Mouse (Mus musculus): ENCODE results near the gene Cntn4. TPM values are rescaled to one million over a fixed set of nuclear protein-coding genes. Genes with fewer than 3 reads are reported as not detected.

Cntn4 gene
- polyA plus RNA-seq, 2 experiments: 0.02 TPM; not detected in 1

- no peaks in the 10 kb centered on the region for H3K4me1 ChIP-seq (replicated peaks; ENCODE audit: control insufficient read depth in 2 of 2, insufficient read depth in 2 of 2, low read length in 1 of 2)
- TF ChIP-seq EP300 (IDR thresholded peaks at IDR 0.05; ENCODE audit: low read depth) (no peak), CTCF (IDR thresholded peaks at IDR 0.05; ENCODE audit: low read depth) (no peak)
- WGBS (ENCODE audit: insufficient replicate concordance): 62% methylated on average over 2 of the region's 2 CpGs
- H3K36me3 ChIP-seq (replicated peaks; ENCODE audit: control insufficient read depth, insufficient read depth, low read depth): no peaks in the 10 kb centered on the region
- no peaks in the 10 kb centered on the region for H3K9me3 ChIP-seq (ENCODE audit: control insufficient read depth, low read length)
- no peak overlapping the region for H3K4me2 ChIP-seq (ENCODE audit: low read depth)
- no peak for ATAC-seq (ENCODE audit: insufficient read depth)
- H3K4me3 ChIP-seq (ENCODE audit: insufficient read depth in 1 of 2, low read depth in 2 of 2, low read length in 2 of 2): no peak overlapping the region
- H3K27me3 ChIP-seq (ENCODE audit: control insufficient read depth, insufficient read depth, low read length): no peaks in the 10 kb centered on the region
- no peak for DNase-seq (ENCODE audit: low read depth in 3 of 3, low spot score in 3 of 3)
- no peak overlapping the region for H3K27ac ChIP-seq
- no peak overlapping the region for H3K9ac ChIP-seq (replicated peaks)
Measured at GRCm38 (mm10) chr6:106277139-106277538, 599.7 kb downstream of the Cntn4 start.

- ATAC-seq (ENCODE audit: insufficient read depth) (no peak), DNase-seq (ENCODE audit: low read depth in 3 of 3, low spot score in 3 of 3) (no peak)
- Histone ChIP-seq H3K4me1 (replicated peaks; ENCODE audit: control insufficient read depth in 2 of 2, insufficient read depth in 2 of 2, low read length in 1 of 2) (no peaks in the 10 kb centered on the region), H3K36me3 (replicated peaks; ENCODE audit: control insufficient read depth, insufficient read depth, low read depth) (no peaks in the 10 kb centered on the region), H3K9ac (replicated peaks) (no peak overlapping the region), H3K4me3 (ENCODE audit: insufficient read depth in 1 of 2, low read depth in 2 of 2, low read length in 2 of 2) (no peak overlapping the region), H3K9me3 (ENCODE audit: control insufficient read depth, low read length) (no peaks in the 10 kb centered on the region), H3K27me3 (ENCODE audit: control insufficient read depth, insufficient read depth, low read length) (no peaks in the 10 kb centered on the region), H3K4me2 (ENCODE audit: low read depth) (no peak overlapping the region), H3K27ac (no peak overlapping the region)
- TF ChIP-seq EP300 (IDR thresholded peaks at IDR 0.05; ENCODE audit: low read depth) (no peak), CTCF (IDR thresholded peaks at IDR 0.05; ENCODE audit: low read depth) (no peak)
- WGBS (ENCODE audit: insufficient replicate concordance): 78% methylated on average over 6 of the region's 6 CpGs
Measured at GRCm38 (mm10) chr6:106281621-106282020, 604.2 kb downstream of the Cntn4 start.

- H3K4me1 ChIP-seq (replicated peaks; ENCODE audit: control insufficient read depth in 2 of 2, insufficient read depth in 2 of 2, low read length in 1 of 2): no peaks in the 10 kb centered on the region
- no peaks in the 10 kb centered on the region for H3K27me3 ChIP-seq (ENCODE audit: control insufficient read depth, insufficient read depth, low read length)
- H3K36me3 ChIP-seq (replicated peaks; ENCODE audit: control insufficient read depth, insufficient read depth, low read depth): no peaks in the 10 kb centered on the region
- no peak overlapping the region for H3K4me2 ChIP-seq (ENCODE audit: low read depth)
- no peak for ATAC-seq (ENCODE audit: insufficient read depth)
- H3K9ac ChIP-seq (replicated peaks): no peak overlapping the region
- no peaks in the 10 kb centered on the region for H3K9me3 ChIP-seq (ENCODE audit: control insufficient read depth, low read length)
- DNase-seq (ENCODE audit: low read depth in 3 of 3, low spot score in 3 of 3): no peak
- TF ChIP-seq CTCF (IDR thresholded peaks at IDR 0.05; ENCODE audit: low read depth) (no peak), EP300 (IDR thresholded peaks at IDR 0.05; ENCODE audit: low read depth) (no peak)
- 14% methylated on average over 1 of the region's 1 CpGs for WGBS (ENCODE audit: insufficient replicate concordance)
- H3K27ac ChIP-seq: no peak overlapping the region
- no peak overlapping the region for H3K4me3 ChIP-seq (ENCODE audit: insufficient read depth in 1 of 2, low read depth in 2 of 2, low read length in 2 of 2)
Measured at GRCm38 (mm10) chr6:106283815-106284214, 606.4 kb downstream of the Cntn4 start.

GRCm38 (mm10) chr6:106299451-106299850, 622.0 kb downstream of the Cntn4 start:
- no peaks in the 10 kb centered on the region for H3K9me3 ChIP-seq (ENCODE audit: control insufficient read depth, low read length)
- 38% methylated on average over 1 of the region's 1 CpGs for WGBS (ENCODE audit: insufficient replicate concordance)
- H3K27ac ChIP-seq: no peak overlapping the region
- H3K4me2 ChIP-seq (ENCODE audit: low read depth): no peak overlapping the region
- no peak overlapping the region for H3K9ac ChIP-seq (replicated peaks)
- DNase-seq (ENCODE audit: low read depth in 3 of 3, low spot score in 3 of 3) (no peak), ATAC-seq (ENCODE audit: insufficient read depth) (no peak)
- no peaks in the 10 kb centered on the region for H3K27me3 ChIP-seq (ENCODE audit: control insufficient read depth, insufficient read depth, low read length)
- H3K4me1 ChIP-seq (replicated peaks; ENCODE audit: control insufficient read depth in 2 of 2, insufficient read depth in 2 of 2, low read length in 1 of 2): no peaks in the 10 kb centered on the region
- no peaks in the 10 kb centered on the region for H3K36me3 ChIP-seq (replicated peaks; ENCODE audit: control insufficient read depth, insufficient read depth, low read depth)
- no peak overlapping the region for H3K4me3 ChIP-seq (ENCODE audit: insufficient read depth in 1 of 2, low read depth in 2 of 2, low read length in 2 of 2)
- TF ChIP-seq CTCF (IDR thresholded peaks at IDR 0.05; ENCODE audit: low read depth) (no peak), EP300 (IDR thresholded peaks at IDR 0.05; ENCODE audit: low read depth) (no peak)

- Histone ChIP-seq H3K27ac (no peak overlapping the region), H3K4me1 (replicated peaks; ENCODE audit: control insufficient read depth in 2 of 2, insufficient read depth in 2 of 2, low read length in 1 of 2) (no peaks in the 10 kb centered on the region), H3K4me2 (ENCODE audit: low read depth) (no peak overlapping the region), H3K9me3 (ENCODE audit: control insufficient read depth, low read length) (no peaks in the 10 kb centered on the region), H3K9ac (replicated peaks) (no peak overlapping the region), H3K27me3 (ENCODE audit: control insufficient read depth, insufficient read depth, low read length) (no peaks in the 10 kb centered on the region), H3K36me3 (replicated peaks; ENCODE audit: control insufficient read depth, insufficient read depth, low read depth) (no peaks in the 10 kb centered on the region), H3K4me3 (ENCODE audit: insufficient read depth in 1 of 2, low read depth in 2 of 2, low read length in 2 of 2) (no peak overlapping the region)
- 39% methylated on average over 3 of the region's 3 CpGs for WGBS (ENCODE audit: insufficient replicate concordance)
- TF ChIP-seq CTCF (IDR thresholded peaks at IDR 0.05; ENCODE audit: low read depth) (no peak), EP300 (IDR thresholded peaks at IDR 0.05; ENCODE audit: low read depth) (no peak)
- ATAC-seq (ENCODE audit: insufficient read depth): no peak
- DNase-seq (ENCODE audit: low read depth in 3 of 3, low spot score in 3 of 3): no peak
Measured at GRCm38 (mm10) chr6:106300179-106300578, 622.7 kb downstream of the Cntn4 start.

All from liver, embryonic 14.5 days (tissue).